Mouse (Mus musculus) midbrain, embryonic 15.5 days (tissue): ENCODE measurements around the gene Pnliprp1. TPM values are rescaled to one million over a fixed set of nuclear protein-coding genes. Genes with fewer than 3 reads are reported as not detected.

ENCODE experiments used
- ATAC-seq: fragments of 200-750 bp; cut with Nextera tagmentation; replicated peaks from 2 replicates; pipeline ENCODE4 v1.8.0; 2017; ENCODE audit warnings: moderate TSS enrichment
- H3K27ac ChIP-seq: fragments of 300-500 bp; sonication (generic); 2 replicates; pipeline ENCODE4 v1.5.1; 2015; ENCODE audit warnings: mild to moderate bottlenecking, inconsistent platforms
- H3K27me3 ChIP-seq: fragments of 300-500 bp; sonication (generic); replicated peaks from 2 replicates; pipeline ENCODE4 v1.6.1; 2015; ENCODE audit warnings: inconsistent platforms
- H3K36me3 ChIP-seq: fragments of 300-500 bp; sonication (generic); replicated peaks from 2 replicates; pipeline ENCODE4 v1.6.1; 2015; ENCODE audit warnings: inconsistent platforms
- H3K4me1 ChIP-seq: fragments of 300-500 bp; sonication (generic); 2 replicates; pipeline ENCODE4 v1.6.1; 2015; ENCODE audit warnings: inconsistent platforms
- H3K4me2 ChIP-seq: fragments of 300-500 bp; sonication (generic); 2 replicates; pipeline ENCODE4 v1.6.1; 2015; ENCODE audit warnings: inconsistent platforms, mild to moderate bottlenecking, moderate library complexity
- H3K4me3 ChIP-seq: fragments of 300-500 bp; sonication (generic); 2 replicates; pipeline ENCODE4 v1.5.1; 2015; ENCODE audit warnings: mild to moderate bottlenecking, inconsistent platforms
- H3K9ac ChIP-seq: fragments of 300-500 bp; sonication (generic); 2 replicates; pipeline ENCODE4 v1.6.1; 2015; ENCODE audit warnings: mild to moderate bottlenecking, inconsistent platforms
- H3K9me3 ChIP-seq: fragments of 300-500 bp; sonication (generic); 2 replicates; pipeline ENCODE4 v1.6.1; 2016; ENCODE audit warnings: inconsistent platforms
- WGBS: fragments of 180-500 bp; shearing (Covaris S2); methylation state at CpG from one replicate; pipeline ENCODE4 v1.1.7; 2015; ENCODE audit warnings: mixed read lengths; 5-methylcytosine and 5-hydroxymethylcytosine counted together
- polyA plus RNA-seq: library from polyadenylated mRNA; unstranded; fragments of >200 nt; fragmentation: Nextera tagmentation; extraction: Ambion mirVana; gene quantifications from 2 replicates; pipeline ENCODE4 v1.2.1, GENCODE M21; 2015

Pnliprp1 gene
- polyA plus RNA-seq, 1 experiment from 2014 or later: 6.8 TPM

- WGBS: 86% methylated on average over 4 of the region's 4 CpGs
- Histone ChIP-seq H3K27ac (no peak overlapping the region), H3K4me3 (no peak overlapping the region), H3K9me3 (no peaks in the 10 kb centered on the region), H3K4me2 (no peak overlapping the region), H3K27me3 (no peaks in the 10 kb centered on the region), H3K36me3 (no peaks in the 10 kb centered on the region), H3K9ac (no peak overlapping the region), H3K4me1 (no peaks in the 10 kb centered on the region)
- ATAC-seq: no peak
Observed at GRCm38 (mm10) chr19:58742711-58743110, 14.0 kb downstream of the Pnliprp1 start.

- Histone ChIP-seq H3K9me3 (no peaks in the 10 kb centered on the region), H3K4me3 (no peak overlapping the region), H3K27ac (no peak overlapping the region), H3K27me3 (no peaks in the 10 kb centered on the region), H3K4me2 (no peak overlapping the region), H3K4me1 (no peaks in the 10 kb centered on the region), H3K36me3 (no peaks in the 10 kb centered on the region), H3K9ac (no peak overlapping the region)
- ATAC-seq: no peak
- WGBS: 81% methylated on average over 4 of the region's 4 CpGs
Observed at GRCm38 (mm10) chr19:58743736-58744135, 15.0 kb downstream of the Pnliprp1 start.

- Histone ChIP-seq H3K4me1 (no peaks in the 10 kb centered on the region), H3K9me3 (no peaks in the 10 kb centered on the region), H3K4me2 (no peak overlapping the region), H3K27me3 (no peaks in the 10 kb centered on the region), H3K36me3 (no peaks in the 10 kb centered on the region), H3K4me3 (no peak overlapping the region), H3K27ac (no peak overlapping the region), H3K9ac (no peak overlapping the region)
- 89% methylated on average over 9 of the region's 9 CpGs for WGBS
- ATAC-seq: no peak
Observed at GRCm38 (mm10) chr19:58747498-58748000, 18.9 kb downstream of the Pnliprp1 start.

GRCm38 (mm10) chr19:58750822-58751221, 22.1 kb downstream of the Pnliprp1 start:
- no peak overlapping the region for H3K9ac ChIP-seq
- no peaks in the 10 kb centered on the region for H3K9me3 ChIP-seq
- H3K4me1 ChIP-seq: no peaks in the 10 kb centered on the region
- H3K36me3 ChIP-seq: no peaks in the 10 kb centered on the region
- WGBS: 88% methylated on average over 2 of the region's 2 CpGs
- no peak overlapping the region for H3K4me3 ChIP-seq
- no peaks in the 10 kb centered on the region for H3K27me3 ChIP-seq
- H3K27ac ChIP-seq: no peak overlapping the region
- no peak for ATAC-seq
- H3K4me2 ChIP-seq: no peak overlapping the region

GRCm38 (mm10) chr19:58751504-58751903, 22.8 kb downstream of the Pnliprp1 start:
- 73% methylated on average over 2 of the region's 2 CpGs for WGBS
- H3K27me3 ChIP-seq: no peaks in the 10 kb centered on the region
- H3K9me3 ChIP-seq: no peaks in the 10 kb centered on the region
- no peaks in the 10 kb centered on the region for H3K36me3 ChIP-seq
- H3K4me2 ChIP-seq: no peak overlapping the region
- no peak overlapping the region for H3K9ac ChIP-seq
- no peaks in the 10 kb centered on the region for H3K4me1 ChIP-seq
- no peak overlapping the region for H3K27ac ChIP-seq
- ATAC-seq: no peak
- no peak overlapping the region for H3K4me3 ChIP-seq

GRCm38 (mm10) chr19:58758871-58759270, 30.2 kb downstream of the Pnliprp1 start:
- H3K4me2 ChIP-seq: no peak overlapping the region
- no peak overlapping the region for H3K4me3 ChIP-seq
- H3K4me1 ChIP-seq: no peaks in the 10 kb centered on the region
- no peaks in the 10 kb centered on the region; the same call in 1 of the 2 replicates for H3K27me3 ChIP-seq
- 94% methylated on average over 4 of the region's 4 CpGs for WGBS
- no peak overlapping the region for H3K9ac ChIP-seq
- ATAC-seq: no peak
- H3K36me3 ChIP-seq: no peaks in the 10 kb centered on the region
- no peak overlapping the region for H3K27ac ChIP-seq
- no peaks in the 10 kb centered on the region for H3K9me3 ChIP-seq

GRCm38 (mm10) chr19:58759423-58759822, 30.7 kb downstream of the Pnliprp1 start, which contains the start of gene Pnliprp2:
Gene Pnliprp2, plus strand, starts transcription at chr19:58759719.
- H3K9me3 ChIP-seq: no peaks in the 10 kb centered on the region
- no peak within 1 kb of the TSS for H3K4me2 ChIP-seq
- H3K27ac ChIP-seq: no peak within 1 kb of the TSS
- no peaks in the 10 kb centered on the region; the same call in 1 of the 2 replicates for H3K27me3 ChIP-seq
- H3K4me3 ChIP-seq: no peak within 1 kb of the TSS
- no peaks in the 10 kb centered on the region for H3K4me1 ChIP-seq
- no peaks in the 10 kb centered on the region for H3K36me3 ChIP-seq
- 77% methylated on average over 9 of the region's 9 CpGs for WGBS
- H3K9ac ChIP-seq: no peak within 1 kb of the TSS
- no peak for ATAC-seq

- no peaks in the 10 kb centered on the region for H3K36me3 ChIP-seq
- no peaks in the 10 kb centered on the region; the same call in 1 of the 2 replicates for H3K27me3 ChIP-seq
- no peak overlapping the region for H3K4me3 ChIP-seq
- ATAC-seq: 0 out of 2 replicates have a peak, but pooled peaks have one; percentile 30
- H3K9ac ChIP-seq: no peak overlapping the region
- no peak overlapping the region for H3K27ac ChIP-seq
- H3K4me2 ChIP-seq: no peak overlapping the region
- H3K9me3 ChIP-seq: no peaks in the 10 kb centered on the region
- H3K4me1 ChIP-seq: no peaks in the 10 kb centered on the region
- WGBS: 28% methylated on average over 6 of the region's 6 CpGs
Observed at GRCm38 (mm10) chr19:58762316-58762715, 33.6 kb downstream of the Pnliprp1 start.

- H3K9me3 ChIP-seq: no peaks in the 10 kb centered on the region
- H3K36me3 ChIP-seq: no peaks in the 10 kb centered on the region
- H3K27me3 ChIP-seq: no peaks in the 10 kb centered on the region; the same call in 1 of the 2 replicates
- WGBS: 17% methylated on average over 12 of the region's 12 CpGs
- no peak overlapping the region for H3K27ac ChIP-seq
- ATAC-seq: peak; percentile 74
- no peak overlapping the region for H3K9ac ChIP-seq
- no peak overlapping the region for H3K4me3 ChIP-seq
- H3K4me1 ChIP-seq: no peaks in the 10 kb centered on the region
- H3K4me2 ChIP-seq: no peak overlapping the region; the same call in 1 of the 2 replicates
Observed at GRCm38 (mm10) chr19:58762848-58763541, 34.3 kb downstream of the Pnliprp1 start.

- WGBS: 22% methylated on average over 6 of the region's 6 CpGs
- no peak overlapping the region for H3K4me2 ChIP-seq
Observed at GRCm38 (mm10) chr19:58767329-58767728, 38.6 kb downstream of the Pnliprp1 start.

GRCm38 (mm10) chr19:58776461-58776860, 47.8 kb downstream of the Pnliprp1 start:
- WGBS: 81% methylated on average over 5 of the region's 5 CpGs
- Histone ChIP-seq H3K4me1 (no peaks in the 10 kb centered on the region; the same call in 1 of the 2 replicates), H3K9me3 (no peaks in the 10 kb centered on the region), H3K4me2 (no peak overlapping the region), H3K27me3 (no peaks in the 10 kb centered on the region), H3K27ac (no peak overlapping the region), H3K9ac (no peak overlapping the region), H3K36me3 (no peaks in the 10 kb centered on the region), H3K4me3 (no peak overlapping the region)
- no peak for ATAC-seq

More at GRCm38 (mm10) chr19:58767329-58767728, 38.6 kb downstream of the Pnliprp1 start:
- Histone ChIP-seq H3K4me3 (no peak overlapping the region), H3K27me3 (no peaks in the 10 kb centered on the region; the same call in 1 of the 2 replicates), H3K4me1 (no peaks in the 10 kb centered on the region), H3K9me3 (no peaks in the 10 kb centered on the region), H3K9ac (no peak overlapping the region), H3K36me3 (no peaks in the 10 kb centered on the region), H3K27ac (no peak overlapping the region)
- no peak for ATAC-seq

GRCm38 (mm10) chr19:58781566-58781965, 52.9 kb downstream of the Pnliprp1 start:
- no peak overlapping the region for H3K4me3 ChIP-seq
- H3K36me3 ChIP-seq: no peaks in the 10 kb centered on the region
- WGBS: 24% methylated on average over 4 of the region's 4 CpGs
- H3K27me3 ChIP-seq: no peaks in the 10 kb centered on the region
- H3K4me2 ChIP-seq: no peak overlapping the region
- H3K9ac ChIP-seq: no peak overlapping the region
- no peak for ATAC-seq
- peaks cover 11% of the 10 kb centered on the region for H3K4me1 ChIP-seq
- H3K27ac ChIP-seq: peak overlapping the region; percentile 17; the same call in 1 of the 2 replicates
- no peaks in the 10 kb centered on the region for H3K9me3 ChIP-seq

- WGBS: 27% methylated on average over 7 of the region's 7 CpGs
- no peaks in the 10 kb centered on the region for H3K9me3 ChIP-seq
- H3K36me3 ChIP-seq: no peaks in the 10 kb centered on the region
- no peaks in the 10 kb centered on the region for H3K27me3 ChIP-seq
- peak; percentile 74 for ATAC-seq
- peak overlapping the region; percentile 60; the same call in 1 of the 2 replicates for H3K27ac ChIP-seq
- no peak overlapping the region for H3K9ac ChIP-seq
- H3K4me3 ChIP-seq: no peak overlapping the region
- H3K4me2 ChIP-seq: no peak overlapping the region
- H3K4me1 ChIP-seq: peaks cover 11% of the 10 kb centered on the region
Observed at GRCm38 (mm10) chr19:58783938-58784337, 55.3 kb downstream of the Pnliprp1 start.
